ENCODE assay signal across 14 mouse cellular contexts in the genomic region with DNA sequence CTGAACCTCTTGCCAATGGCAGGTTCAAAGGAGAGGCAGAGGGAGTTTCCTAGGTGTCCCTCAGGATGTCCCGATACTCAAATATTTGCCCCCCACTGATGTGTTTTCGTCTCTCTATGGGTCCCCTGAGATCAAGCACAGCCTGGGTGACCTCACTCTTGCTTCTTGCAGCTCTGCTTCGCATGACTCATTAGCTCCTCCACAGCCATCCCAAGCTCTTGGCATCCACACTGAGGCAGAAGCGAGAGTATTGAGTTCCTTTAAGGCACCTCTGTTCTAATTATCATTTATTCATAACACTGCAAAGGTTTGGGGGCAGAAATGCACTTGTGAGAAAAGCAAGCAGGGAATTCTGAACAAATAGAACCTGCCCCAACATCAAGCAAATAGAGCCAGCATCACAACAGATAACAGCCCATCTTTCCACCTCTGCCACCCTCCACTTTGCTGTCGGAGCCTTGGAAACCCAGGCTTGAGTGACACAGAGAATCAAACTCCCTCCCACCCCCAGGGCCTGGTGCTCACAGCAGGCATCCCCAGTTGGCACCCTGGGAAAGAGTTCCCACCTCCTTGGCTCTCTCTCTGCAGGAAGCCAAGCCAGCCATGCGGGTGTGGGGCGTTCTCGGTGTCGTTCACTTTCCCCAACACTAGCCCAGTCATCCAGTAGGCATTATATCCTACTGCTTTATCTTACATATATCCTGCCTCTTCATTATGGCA. TPM values are rescaled to one million over a fixed set of nuclear protein-coding genes. Genes with fewer than 3 reads are reported as not detected.
DNase-seq lines count a peak whose midpoint lies in the region; ATAC-seq and TF ChIP-seq lines count a peak whose summit lies in the region.
"Had no signal": no experiment of that assay in that cellular context is flagged by ENCODE, and none has a peak within 500 bp of the region (broad histone marks: within the 10 kb centered on the region; RNA-seq: fewer than 3 reads in every experiment).

No protein-coding gene starts in this region.

- H3K4me2 ChIP-seq in forebrain, postnatal 0 days (ENCODE audit: low read depth), result no peak overlapping the region
- no peak overlapping the region for H3K4me2 ChIP-seq in forebrain, embryonic 12.5 days
- no peak overlapping the region for H3K4me2 ChIP-seq in liver, embryonic 12.5 days
- H3K4me2 ChIP-seq: forebrain, embryonic 13.5 days had no signal

- no peak overlapping the region for H3K27ac ChIP-seq in forebrain, postnatal 0 days (ENCODE audit: low read depth, low read length)
- H3K27ac ChIP-seq in forebrain, embryonic 12.5 days, result no peak overlapping the region
- H3K27ac ChIP-seq in liver, embryonic 12.5 days, result no peak overlapping the region
- H3K27ac ChIP-seq: forebrain, embryonic 13.5 days had no signal

- H3K27me3 ChIP-seq in forebrain, postnatal 0 days (ENCODE audit: insufficient read depth, low read length), result no peaks in the 10 kb centered on the region
- no peaks in the 10 kb centered on the region for H3K27me3 ChIP-seq in forebrain, embryonic 12.5 days
- no peaks in the 10 kb centered on the region; the same call in 1 of the 2 replicates for H3K27me3 ChIP-seq in liver, embryonic 12.5 days (replicated peaks)
- H3K27me3 ChIP-seq: forebrain, embryonic 13.5 days had no signal

- no peaks in the 10 kb centered on the region for H3K36me3 ChIP-seq in forebrain, postnatal 0 days (ENCODE audit: insufficient read depth)
- no peaks in the 10 kb centered on the region for H3K36me3 ChIP-seq in forebrain, embryonic 12.5 days (replicated peaks)
- no peaks in the 10 kb centered on the region for H3K36me3 ChIP-seq in liver, embryonic 12.5 days

- H3K4me3 ChIP-seq in forebrain, postnatal 0 days (ENCODE audit: low read depth, low read length), result no peak overlapping the region
- no peak overlapping the region for H3K4me3 ChIP-seq in forebrain, embryonic 12.5 days (replicated peaks)
- no peak overlapping the region for H3K4me3 ChIP-seq in liver, embryonic 12.5 days
- H3K4me3 ChIP-seq: forebrain, embryonic 13.5 days had no signal

- H3K9ac ChIP-seq in forebrain, postnatal 0 days, result no peak overlapping the region
- H3K9ac ChIP-seq in forebrain, embryonic 12.5 days, result no peak overlapping the region
- H3K9ac ChIP-seq in liver, embryonic 12.5 days, result no peak overlapping the region
- H3K9ac ChIP-seq: forebrain, embryonic 13.5 days had no signal

- no peak for DNase-seq in forebrain, postnatal 0 days
- peak; percentile 83 for DNase-seq in 3T3-L1 (ENCODE audit: low read depth, low spot score)
- peak; percentile 54 for DNase-seq in layer of hippocampus, adult 11-12 months (ENCODE audit: low spot score)
- peak; percentile 36 to 63 for DNase-seq in left cerebral cortex, postnatal 14 days (ENCODE audit: low spot score in 2 of 2)
- DNase-seq in ovary, postnatal 14 days (ENCODE audit: low spot score), result no peak
- no peak for DNase-seq in spleen, postnatal 14 days (ENCODE audit: low spot score in 2 of 2)
- DNase-seq: adrenal gland, adult 2 months; cerebellum, adult 11 months had no signal

- no peaks in the 10 kb centered on the region for H3K9me3 ChIP-seq in forebrain, postnatal 0 days (ENCODE audit: low read length)
- H3K9me3 ChIP-seq in forebrain, embryonic 12.5 days, result no peaks in the 10 kb centered on the region
- no peaks in the 10 kb centered on the region for H3K9me3 ChIP-seq in liver, embryonic 12.5 days (replicated peaks)
- H3K9me3 ChIP-seq: forebrain, embryonic 13.5 days had no signal

- WGBS in forebrain, postnatal 0 days, result 70% methylated on average over 9 of the region's 9 CpGs
- WGBS in forebrain, embryonic 12.5 days, result 81% methylated on average over 9 of the region's 9 CpGs
- 50% methylated on average over 9 of the region's 9 CpGs for WGBS in liver, embryonic 12.5 days (ENCODE audit: insufficient replicate concordance)

- TF ChIP-seq CTCF in forebrain, postnatal 0 days (IDR thresholded peaks at IDR 0.05; ENCODE audit: low read depth), result no peak

- ATAC-seq in forebrain, postnatal 0 days, result peak; percentile 58
- ATAC-seq in forebrain, embryonic 12.5 days (ENCODE audit: low FRiP score), result no peak
- no peak for ATAC-seq in liver, embryonic 12.5 days
- ATAC-seq: forebrain, embryonic 13.5 days; intestine, embryonic 16.5 days had no signal

- H3K4me1 ChIP-seq in forebrain, postnatal 0 days (ENCODE audit: insufficient read depth), result no peaks in the 10 kb centered on the region
- H3K4me1 ChIP-seq in forebrain, embryonic 12.5 days, result no peaks in the 10 kb centered on the region
- no peaks in the 10 kb centered on the region for H3K4me1 ChIP-seq in liver, embryonic 12.5 days
- H3K4me1 ChIP-seq: forebrain, embryonic 13.5 days had no signal

- intact Hi-C loops in left cerebral cortex, postnatal 14 days (cut with DNase I), result no loop called here

RNA-seq across cellular contexts. Expression of gene Atg4a-ps, which starts 33.1 kb away (rescaled TPM):
- 0.29 TPM in 1 of 2 replicates, not detected in the other for total RNA-seq in forebrain, postnatal 0 days (2014; rRNA removed)
- 0.09 and 0.33 TPM in 2 replicates for polyA plus RNA-seq in forebrain, postnatal 0 days (2015; fragmentation: Nextera tagmentation; extraction: Ambion mirVana)
- polyA plus RNA-seq in forebrain, embryonic 12.5 days (2016; fragmentation: Nextera tagmentation; extraction: Ambion mirVana), result 0.17 TPM in 1 of 2 replicates, not detected in the other
- 1 to 10 TPM in 1 of 2 experiments, not detected in 1; 1.5 TPM for total RNA-seq in left cerebral cortex, postnatal 14 days (2021)
- polyA plus RNA-seq in liver, embryonic 12.5 days (2016; fragmentation: Nextera tagmentation; extraction: Ambion mirVana), result 0.11 TPM in 2 replicates
- polyA plus RNA-seq: adrenal gland, adult 2 months had no signal

RNA-seq across cellular contexts. Expression of gene Syt6, which starts 37.8 kb away (rescaled TPM):
- 43.3 and 44.2 TPM in 2 replicates for total RNA-seq in forebrain, postnatal 0 days (2014; rRNA removed)
- 21.0 and 22.2 TPM in 2 replicates for polyA plus RNA-seq in forebrain, postnatal 0 days (2015; fragmentation: Nextera tagmentation; extraction: Ambion mirVana)
- polyA plus RNA-seq in forebrain, embryonic 12.5 days (2016; fragmentation: Nextera tagmentation; extraction: Ambion mirVana), result 4.8 and 5.1 TPM in 2 replicates
- total RNA-seq in left cerebral cortex, postnatal 14 days (2021), result 10 to 100 TPM; 12.6 to 19.3 TPM
- polyA plus RNA-seq in liver, embryonic 12.5 days (2016; fragmentation: Nextera tagmentation; extraction: Ambion mirVana), result 0.14 and 0.19 TPM in 2 replicates
- total RNA-seq: adrenal gland, adult 2 months had no signal
- polyA plus RNA-seq: adrenal gland, adult 2 months; heart, postnatal 0 days; liver, embryonic 16.5 days had no signal

Comparison
In these comparisons a context has a peak if more than half of its experiments do, and no peak if none do; other contexts are left out.
1. DNase-seq: peak in 3T3-L1 (single experiment), layer of hippocampus, adult 11-12 months (single experiment) and left cerebral cortex, postnatal 14 days (2 of 2); none in forebrain, postnatal 0 days (single experiment), ovary, postnatal 14 days (single experiment) and spleen, postnatal 14 days (0 of 2).